Mouse (Mus musculus) forebrain, postnatal 0 days (tissue): Measurements from ENCODE around the gene Aacs. TPM values are rescaled to one million over a fixed set of nuclear protein-coding genes. Genes with fewer than 3 reads are reported as not detected.

Experiments
- ATAC-seq: fragments of 200-750 bp; cut with Nextera tagmentation; 2 replicates; pipeline ENCODE4 v1.8.0; 2017; ENCODE audit warnings: mild to moderate bottlenecking, moderate library complexity
- DNase-seq: peaks from one replicate; pipeline ENCODE4 v3.0.0-alpha.2; 2015
- H3K27ac ChIP-seq: fragments of 300-500 bp; sonication (generic); 2 replicates; pipeline ENCODE4 v1.5.1; 2014; ENCODE audit warnings: low read depth, mild to moderate bottlenecking, antibody characterized with exemption, low read length, moderate library complexity, mixed read lengths
- H3K27me3 ChIP-seq: fragments of 300-500 bp; sonication (generic); 2 replicates; pipeline ENCODE4 v1.6.1; 2014; ENCODE audit warnings: mild to moderate bottlenecking, low read length, mixed read lengths; ENCODE audit not compliant: insufficient read depth
- H3K36me3 ChIP-seq: fragments of 300-500 bp; sonication (generic); 2 replicates; pipeline ENCODE4 v1.6.1; 2014; ENCODE audit warnings: mild to moderate bottlenecking, moderate library complexity; ENCODE audit not compliant: insufficient read depth
- H3K4me1 ChIP-seq: fragments of 300-500 bp; sonication (generic); 2 replicates; pipeline ENCODE4 v1.6.1; 2014; ENCODE audit warnings: antibody characterized with exemption; ENCODE audit not compliant: insufficient read depth
- H3K4me2 ChIP-seq: fragments of 300-500 bp; sonication (generic); 2 replicates; pipeline ENCODE4 v1.6.1; 2014; ENCODE audit warnings: low read depth, mild to moderate bottlenecking, moderate library complexity
- H3K4me3 ChIP-seq: fragments of 300-500 bp; sonication (generic); 2 replicates; pipeline ENCODE4 v1.5.1; 2014; ENCODE audit warnings: low read depth, low read length, mixed read lengths
- H3K9ac ChIP-seq: fragments of 300-500 bp; sonication (generic); 2 replicates; pipeline ENCODE4 v1.6.1; 2014; ENCODE audit warnings: mild to moderate bottlenecking
- H3K9me3 ChIP-seq: fragments of 300-500 bp; sonication (generic); 2 replicates; pipeline ENCODE4 v1.6.1; 2016; ENCODE audit warnings: low read length
- CTCF ChIP-seq: sonication (generic); IDR thresholded peaks from 2 replicates; pipeline ENCODE4 v1.5.1; 2016; ENCODE audit warnings: antibody characterized with exemption, control low read depth, low read depth
- WGBS: fragments of 180-500 bp; shearing (Covaris S2); extraction: QIAGEN DNeasy Blood & Tissue Kit; methylation state at CpG from one replicate; pipeline ENCODE4 v1.1.7; 2014; 5-methylcytosine and 5-hydroxymethylcytosine counted together
- polyA plus RNA-seq: library from polyadenylated mRNA; unstranded; fragments of >200 nt; fragmentation: Nextera tagmentation; extraction: Ambion mirVana; gene quantifications from 2 replicates; pipeline ENCODE4 v1.2.1, GENCODE M21; 2015
- total RNA-seq: library from RNA; depleted of rRNA; stranded (reverse); fragments of >200 nt; gene quantifications from 2 replicates; pipeline ENCODE4 v1.2.3, GENCODE M21; 2014

Gene Aacs
- total and polyA plus RNA-seq, 2 experiments from 2014 or later, result 90.9 to 97.9 TPM

- Histone ChIP-seq H3K27me3 (no peaks in the 10 kb centered on the region), H3K4me2 (no peak overlapping the region), H3K27ac (no peak overlapping the region), H3K4me3 (no peak overlapping the region), H3K9ac (no peak overlapping the region), H3K4me1 (no peaks in the 10 kb centered on the region), H3K36me3 (peaks cover 49% of the 10 kb centered on the region), H3K9me3 (no peaks in the 10 kb centered on the region)
- 68% methylated on average over 5 of the region's 5 CpGs for WGBS
- DNase-seq (peak; percentile 65), ATAC-seq (no peak)
- peak; percentile 68 for TF ChIP-seq CTCF
These were observed 43.0 kb downstream of the Aacs start for GRCm38 (mm10) chr5:125518640-125519039.

GRCm38 (mm10) chr5:125520930-125521590 lies 45.4 kb downstream of the Aacs start:
- Histone ChIP-seq H3K27ac (no peak overlapping the region), H3K4me1 (no peaks in the 10 kb centered on the region), H3K4me2 (no peak overlapping the region), H3K9ac (no peak overlapping the region), H3K36me3 (peaks cover 25% of the 10 kb centered on the region), H3K9me3 (no peaks in the 10 kb centered on the region), H3K4me3 (no peak overlapping the region), H3K27me3 (no peaks in the 10 kb centered on the region)
- 18% methylated on average over 15 of the region's 15 CpGs for WGBS
- ATAC-seq (no peak), DNase-seq (no peak)
- no peak for TF ChIP-seq CTCF

- 95% methylated on average over 2 of the region's 2 CpGs for WGBS
- H3K9ac ChIP-seq, result no peak overlapping the region
- no peaks in the 10 kb centered on the region for H3K9me3 ChIP-seq
- no peaks in the 10 kb centered on the region for H3K27me3 ChIP-seq
- no peak overlapping the region for H3K27ac ChIP-seq
- TF ChIP-seq CTCF, result no peak
- H3K4me1 ChIP-seq, result no peaks in the 10 kb centered on the region
- H3K4me2 ChIP-seq, result no peak overlapping the region
- H3K4me3 ChIP-seq, result no peak overlapping the region
- ATAC-seq (no peak), DNase-seq (no peak)
- H3K36me3 ChIP-seq, result peaks cover 4% of the 10 kb centered on the region; the same call in 1 of the 2 replicates
These were observed 47.7 kb downstream of the Aacs start for GRCm38 (mm10) chr5:125523361-125523760.

- Histone ChIP-seq H3K9me3 (no peaks in the 10 kb centered on the region), H3K4me2 (no peak overlapping the region), H3K4me1 (no peaks in the 10 kb centered on the region), H3K4me3 (no peak overlapping the region), H3K27me3 (no peaks in the 10 kb centered on the region), H3K27ac (no peak overlapping the region), H3K36me3 (0 out of 2 replicates have a peak, but pooled peaks cover 3% of the 10 kb centered on the region), H3K9ac (no peak overlapping the region)
- TF ChIP-seq CTCF, result peak; percentile 39
- 62% methylated on average over 5 of the region's 5 CpGs for WGBS
- DNase-seq (no peak), ATAC-seq (no peak)
These were observed 49.9 kb downstream of the Aacs start for GRCm38 (mm10) chr5:125525516-125525915.

- Histone ChIP-seq H3K4me1 (no peaks in the 10 kb centered on the region), H3K36me3 (0 out of 2 replicates have a peak, but pooled peaks cover 3% of the 10 kb centered on the region), H3K9me3 (no peaks in the 10 kb centered on the region), H3K4me3 (no peak overlapping the region), H3K4me2 (no peak overlapping the region), H3K9ac (no peak overlapping the region), H3K27me3 (no peaks in the 10 kb centered on the region), H3K27ac (no peak overlapping the region)
- ATAC-seq (no peak), DNase-seq (no peak)
- WGBS, result 78% methylated on average over 4 of the region's 4 CpGs
- peak; percentile 64 for TF ChIP-seq CTCF
These were observed 50.9 kb downstream of the Aacs start for GRCm38 (mm10) chr5:125526464-125526863.

GRCm38 (mm10) chr5:125529109-125529508 lies 53.5 kb downstream of the Aacs start:
- Histone ChIP-seq H3K27ac (no peak overlapping the region), H3K27me3 (no peaks in the 10 kb centered on the region), H3K4me1 (no peaks in the 10 kb centered on the region), H3K4me3 (no peak overlapping the region), H3K4me2 (no peak overlapping the region), H3K9me3 (no peaks in the 10 kb centered on the region), H3K36me3 (no peaks in the 10 kb centered on the region), H3K9ac (no peak overlapping the region)
- WGBS, result 3% methylated on average over 5 of the region's 5 CpGs
- DNase-seq, result peak; percentile 89
- no peak for ATAC-seq
- peak; percentile 99 for TF ChIP-seq CTCF

GRCm38 (mm10) chr5:125531634-125532033 lies 56.0 kb downstream of the Aacs start, which contains the start of gene Tmem132b:
Gene Tmem132b (plus strand): TSS chr5:125531774.
- Histone ChIP-seq H3K27me3 (no peaks in the 10 kb centered on the region; the same call in 1 of the 2 replicates), H3K4me1 (no peaks in the 10 kb centered on the region), H3K9ac (peak within 1 kb of the TSS; percentile 71), H3K27ac (peak within 1 kb of the TSS; percentile 70), H3K36me3 (no peaks in the 10 kb centered on the region), H3K9me3 (no peaks in the 10 kb centered on the region), H3K4me3 (peak within 1 kb of the TSS; percentile 67), H3K4me2 (peak within 1 kb of the TSS; percentile 88)
- no peak for TF ChIP-seq CTCF
- DNase-seq (peak; percentile 60), ATAC-seq (peak; percentile 33; the same call in 1 of the 2 replicates)
- WGBS, result 4% methylated on average over 25 of the region's 25 CpGs
